Mouse (Mus musculus): ENCODE measurements around the gene Slc6a12.
A peak's percentile ranks its signal among the peaks of the same experiment; 100 is the strongest.

Slc6a12 gene

DNA sequence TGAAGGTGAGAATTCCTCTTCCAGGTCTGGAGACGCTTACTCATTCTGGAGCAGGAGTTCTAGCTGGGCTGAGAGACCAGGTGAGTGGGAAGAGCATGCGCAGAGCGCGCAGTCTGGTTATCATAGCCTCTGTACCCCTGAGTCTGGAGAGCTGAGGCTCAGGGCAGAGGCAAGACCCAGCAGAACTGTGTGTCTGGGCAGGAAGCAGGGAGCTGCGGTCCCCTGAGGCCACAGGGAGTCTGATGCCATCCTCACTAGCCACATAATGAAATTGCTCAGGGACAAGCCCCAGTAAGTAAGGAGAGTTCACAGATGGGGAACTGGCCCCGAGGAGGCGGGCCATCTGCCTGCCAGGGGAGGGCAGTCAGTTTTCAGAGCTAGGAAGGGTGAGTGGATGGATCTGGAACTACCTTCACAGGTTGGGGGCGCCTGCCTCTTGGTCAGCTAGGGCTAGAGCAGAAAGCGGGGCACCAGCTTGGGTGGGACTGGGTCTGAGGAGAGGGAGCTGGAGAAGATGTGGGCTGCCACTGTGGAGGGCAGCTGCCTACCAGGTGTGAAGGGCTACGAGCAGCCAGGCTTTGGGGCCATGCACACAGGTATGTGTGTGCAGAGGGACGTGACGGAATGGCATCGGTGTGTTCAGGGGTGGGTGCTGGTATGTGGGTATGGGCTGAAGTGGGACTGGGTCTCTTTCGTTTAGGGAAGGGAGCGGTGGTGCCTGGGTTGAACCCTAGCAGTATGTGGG is at the start of gene Slc6a12:
Gene Slc6a12 (plus strand): TSS at position 51 of the 745 bp plus-strand sequence.
- no peak for DNase-seq

DNA sequence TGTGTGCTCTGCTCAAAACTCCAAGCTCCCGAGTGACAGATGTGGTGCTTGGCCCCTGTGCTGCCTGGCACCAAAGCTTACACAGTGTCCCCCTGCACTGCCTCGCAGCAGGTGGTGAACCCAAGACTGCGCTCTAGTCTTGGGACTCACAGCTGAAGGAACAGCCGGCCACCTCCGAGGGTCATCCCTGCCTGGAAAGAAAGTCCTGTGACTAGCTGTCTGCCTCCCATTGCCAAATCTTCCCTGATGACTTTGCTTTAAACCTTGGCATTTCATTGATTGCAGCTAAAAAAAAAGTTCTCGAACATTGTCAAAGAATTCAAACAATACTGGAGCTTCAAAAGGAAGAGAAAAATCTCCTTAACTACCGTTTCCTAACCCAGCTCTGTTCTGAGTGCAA is 43.6 kb upstream of the Slc6a12 start:
- no peak for DNase-seq

DNA sequence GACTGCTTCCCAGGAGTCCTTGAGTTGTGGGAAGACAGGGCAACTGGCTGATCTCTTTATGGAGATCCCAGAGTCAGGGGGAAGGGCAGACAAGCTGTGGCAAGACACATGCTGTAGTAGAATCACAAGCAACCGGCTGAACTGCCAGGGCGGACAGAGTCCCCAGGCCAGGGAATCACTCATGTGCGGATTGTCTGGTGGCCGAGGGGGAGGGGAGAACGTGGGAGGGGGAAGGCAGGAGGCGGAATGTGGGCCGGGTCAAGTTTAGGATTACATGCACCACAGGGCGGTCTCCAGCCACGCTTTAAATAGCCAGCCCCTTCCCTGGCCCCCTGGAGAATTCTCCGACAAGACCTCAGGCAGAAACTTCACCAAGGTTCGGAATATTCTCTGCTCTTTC is 42.9 kb upstream of the Slc6a12 start, which contains the start of gene Slc6a13:
Gene Slc6a13 (plus strand): TSS at position 274 of the 400 bp plus-strand sequence.
- DNase-seq: no peak

DNA sequence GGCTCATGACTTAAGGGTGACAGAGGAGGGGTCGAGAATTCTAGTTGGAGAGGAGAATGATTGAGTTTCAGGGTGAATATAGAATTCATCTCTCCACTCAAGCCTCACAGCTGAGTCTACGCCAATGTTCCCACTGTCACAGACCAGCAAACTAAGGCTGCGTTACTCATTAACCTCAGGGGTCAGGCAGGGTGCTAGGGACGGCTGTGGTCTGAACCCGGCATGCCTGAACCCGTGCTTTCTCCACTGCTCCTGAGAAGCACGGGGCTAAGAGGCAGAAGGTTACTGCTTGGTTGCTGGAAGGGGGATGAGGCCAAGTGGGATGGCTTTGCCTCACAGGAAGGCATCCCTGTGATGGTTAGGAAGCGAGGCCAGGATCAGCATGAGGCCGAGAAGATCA is 42.4 kb upstream of the Slc6a12 start:
- DNase-seq: no peak

DNA sequence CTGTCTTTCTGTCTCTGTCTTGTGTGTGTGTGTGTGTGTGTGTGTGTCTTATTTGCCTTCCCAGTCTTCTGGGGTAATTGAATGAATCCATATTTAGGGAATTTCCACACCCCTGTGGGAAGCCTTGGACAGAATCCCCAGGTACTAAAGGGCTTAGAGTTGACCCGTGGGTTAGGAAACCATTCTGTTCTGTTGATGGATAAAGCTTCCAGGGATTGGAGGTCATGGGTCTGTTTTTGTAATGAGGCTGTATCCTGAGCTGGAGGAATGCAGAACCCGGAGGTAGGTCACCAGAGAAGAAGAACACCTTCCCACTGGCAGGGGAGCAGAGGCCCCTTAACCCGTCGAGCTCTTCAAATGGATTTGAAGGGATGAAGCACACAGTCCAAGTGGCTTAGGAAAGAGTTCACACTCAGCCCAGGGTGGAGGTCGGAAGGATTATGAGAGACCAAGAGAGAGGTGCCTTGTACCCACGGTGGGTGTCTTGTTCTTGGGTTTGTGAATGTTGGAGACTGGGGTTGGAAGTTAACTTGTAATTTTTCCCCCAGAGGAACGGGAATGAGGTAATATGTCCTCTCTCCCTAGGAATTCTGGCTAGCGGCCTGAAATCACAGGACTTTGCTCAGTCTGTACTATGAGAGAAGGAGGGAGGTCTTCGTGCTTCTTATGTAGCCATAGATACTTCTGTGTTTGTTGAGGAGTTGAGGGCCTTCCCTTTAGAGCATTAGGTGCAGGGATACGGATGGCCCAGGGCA is 39.2 kb upstream of the Slc6a12 start:
- DNase-seq: no peak

DNA sequence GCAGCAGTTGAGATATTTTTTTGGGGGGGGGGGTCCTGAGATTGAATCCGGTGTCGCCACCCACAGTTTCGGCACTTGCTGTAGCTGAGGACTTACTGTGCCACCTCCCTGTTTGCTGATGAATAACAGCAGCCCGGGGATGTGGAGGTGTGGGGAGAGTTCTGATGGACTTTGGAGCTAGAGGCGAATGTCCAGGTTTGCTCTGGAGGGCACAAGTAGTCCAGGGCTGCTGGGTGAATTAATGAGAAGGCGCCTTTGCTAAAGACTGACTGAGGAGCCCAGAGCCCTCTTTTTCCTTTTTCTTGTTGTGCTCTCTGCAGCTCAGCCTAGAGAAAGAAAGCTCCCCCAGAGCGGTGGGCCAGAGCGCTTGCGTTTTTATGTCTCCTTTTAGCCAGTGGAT is 38.2 kb upstream of the Slc6a12 start:
- DNase-seq: no peak

DNA sequence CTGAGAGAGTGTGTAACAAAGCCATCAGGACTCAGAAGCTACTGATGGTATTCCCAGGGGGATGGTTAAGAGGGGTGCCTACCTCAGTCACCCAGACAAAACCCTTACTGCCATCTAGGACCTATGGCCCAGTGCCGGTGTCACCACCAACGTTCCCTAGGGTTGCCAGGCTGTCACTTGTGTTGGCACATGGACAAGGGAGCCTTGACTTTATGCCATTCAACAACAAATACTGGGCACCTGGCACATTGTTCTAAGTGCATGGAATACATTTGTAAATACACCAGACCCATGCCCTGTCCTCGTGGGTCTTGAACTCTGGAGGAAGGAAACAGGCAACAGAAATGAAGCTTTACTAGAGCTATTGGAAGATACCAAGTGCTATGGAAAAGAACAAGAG is 37.3 kb upstream of the Slc6a12 start:
- DNase-seq: no peak

DNA sequence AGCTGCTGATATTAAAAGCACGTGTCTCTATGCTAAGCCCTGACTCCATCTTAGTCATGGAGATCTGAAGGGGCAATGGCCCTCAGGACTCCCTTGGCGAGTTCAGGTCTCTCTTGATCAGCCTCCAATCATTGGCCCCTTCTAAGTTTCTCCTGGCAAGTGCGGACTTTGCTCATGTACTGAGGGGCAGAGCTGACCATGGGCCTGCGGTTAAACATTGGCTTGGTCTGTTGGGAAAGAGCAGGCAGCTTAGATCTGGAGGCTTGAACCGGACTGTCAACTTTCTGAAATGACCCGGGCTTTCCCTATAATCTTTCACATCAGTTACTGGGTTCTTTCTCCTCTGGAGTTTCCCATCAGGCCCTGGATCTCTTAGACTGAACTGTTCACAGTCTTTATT is 31.9 kb upstream of the Slc6a12 start:
- no peak for DNase-seq

DNA sequence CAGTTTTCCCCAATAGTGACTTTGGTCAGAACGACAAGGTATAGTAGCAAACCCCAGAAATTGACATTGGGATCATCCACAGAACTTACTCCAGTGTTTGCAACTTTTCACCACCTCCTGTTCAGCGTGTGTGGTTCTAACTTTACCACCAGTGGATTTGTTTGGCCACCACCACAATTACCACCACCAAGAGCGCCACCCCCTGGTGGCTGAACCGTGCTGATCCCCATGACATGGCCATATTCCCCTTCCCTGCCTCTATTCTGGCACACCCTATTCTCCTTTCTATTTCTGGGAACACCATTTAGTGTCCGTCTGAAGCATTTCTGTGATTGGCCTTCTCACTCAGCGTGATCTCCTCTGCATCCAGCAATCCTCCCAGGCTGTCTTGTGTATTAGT is 23.8 kb upstream of the Slc6a12 start:
- peak; percentile 29 for DNase-seq

DNA sequence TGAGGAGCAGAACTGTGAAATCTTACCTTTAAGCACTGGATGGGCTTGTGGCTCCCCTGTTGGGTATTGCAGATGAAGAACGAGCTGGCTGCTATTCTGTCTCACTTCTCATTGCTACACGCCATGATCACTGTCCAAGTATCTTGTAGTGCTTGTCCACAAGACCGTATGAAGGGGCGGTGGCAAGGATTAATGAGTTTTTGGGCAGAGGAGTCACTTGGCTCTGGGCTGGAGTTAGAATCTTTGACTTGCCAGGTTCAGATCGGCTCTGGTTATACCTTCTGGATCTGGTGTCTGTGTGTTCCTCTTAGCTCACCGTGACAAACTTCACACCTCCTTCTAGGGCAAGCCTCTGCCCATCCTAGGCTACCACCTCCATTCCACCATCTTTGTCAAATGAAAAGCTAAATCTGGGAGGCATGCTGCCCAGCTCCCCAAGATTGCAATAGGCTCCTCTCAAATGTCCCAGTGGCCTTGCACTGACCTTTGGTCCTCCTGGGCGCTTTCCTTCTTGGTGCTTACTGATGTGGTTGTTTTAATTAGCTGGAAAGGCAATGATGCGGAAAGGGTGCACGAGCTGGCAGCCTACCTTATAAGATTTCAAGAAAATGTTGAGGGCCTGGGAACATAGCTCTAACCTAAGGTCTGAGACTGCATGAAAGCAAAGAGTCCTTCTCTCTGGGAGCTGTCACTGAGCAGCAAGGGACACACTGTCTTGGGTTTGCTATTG is 20.3 kb upstream of the Slc6a12 start:
- no peak for DNase-seq

DNA sequence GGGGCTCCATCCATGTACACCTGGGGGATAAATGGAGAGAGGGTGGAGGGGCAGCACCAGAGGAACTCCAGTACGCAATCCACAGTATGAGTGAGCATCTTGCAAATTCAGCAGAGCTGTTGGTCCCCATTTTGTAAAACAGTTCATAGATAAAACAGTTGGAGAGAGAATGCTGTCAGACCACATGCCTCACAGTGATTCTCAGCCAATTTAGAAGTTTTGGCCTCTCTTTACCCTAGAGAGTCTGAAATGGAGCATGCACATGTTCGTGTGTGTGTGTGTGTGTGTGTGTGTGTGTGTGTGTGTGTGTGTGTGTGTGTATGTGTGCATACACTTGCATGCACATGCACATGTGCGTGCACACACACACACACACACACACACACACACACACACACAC is 17.6 kb upstream of the Slc6a12 start:
- no peak for DNase-seq

DNA sequence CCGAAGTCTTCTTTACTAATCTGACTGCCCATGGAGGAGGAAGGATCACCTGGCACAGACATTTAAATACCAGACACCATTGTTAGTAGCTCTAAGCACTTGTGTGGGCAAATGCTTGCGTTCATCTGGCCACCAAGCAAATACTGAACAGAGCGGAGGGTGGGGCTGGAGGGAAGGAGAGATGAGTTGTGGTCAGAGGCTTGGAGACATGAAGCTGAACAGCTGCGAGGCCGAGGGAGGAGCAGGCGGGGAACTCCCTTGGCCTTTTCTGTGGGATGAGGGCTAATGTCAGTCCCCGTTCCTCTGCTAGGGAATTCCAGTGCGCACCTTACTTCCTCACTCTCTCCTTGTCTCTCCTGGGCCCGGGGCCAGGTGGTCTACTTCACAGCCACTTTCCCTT is 17.1 kb upstream of the Slc6a12 start:
- no peak for DNase-seq

DNA sequence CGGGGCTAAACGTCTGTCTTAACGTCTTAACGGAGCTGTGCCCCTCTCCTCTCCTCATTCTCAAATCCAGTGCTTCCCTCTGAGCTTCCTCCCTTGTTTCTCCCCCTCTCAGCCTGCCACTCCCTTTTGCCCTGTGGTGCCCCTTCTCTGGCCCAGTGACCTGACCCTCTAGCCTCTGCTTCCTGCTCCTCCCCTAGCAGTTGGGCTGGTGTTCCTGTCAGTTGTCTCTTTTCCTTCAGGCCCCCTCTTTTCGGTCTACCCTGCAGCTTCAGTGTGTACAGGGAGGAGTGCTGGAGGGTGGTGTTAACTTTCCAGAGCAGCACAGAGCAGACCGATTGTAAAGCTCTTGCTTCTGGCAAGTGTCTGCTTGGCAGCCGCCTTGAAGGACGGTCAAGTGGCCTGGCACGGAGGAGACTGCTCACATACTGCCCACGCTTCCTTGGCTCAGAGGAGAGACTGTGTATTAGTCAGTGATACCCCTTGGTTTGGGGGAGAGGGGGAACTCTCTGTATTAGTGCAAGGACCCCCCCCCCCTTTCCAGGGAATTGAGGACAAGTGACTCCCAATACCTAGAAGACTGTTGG is 16.3 kb upstream of the Slc6a12 start:
- peak; percentile 28 for DNase-seq

DNA sequence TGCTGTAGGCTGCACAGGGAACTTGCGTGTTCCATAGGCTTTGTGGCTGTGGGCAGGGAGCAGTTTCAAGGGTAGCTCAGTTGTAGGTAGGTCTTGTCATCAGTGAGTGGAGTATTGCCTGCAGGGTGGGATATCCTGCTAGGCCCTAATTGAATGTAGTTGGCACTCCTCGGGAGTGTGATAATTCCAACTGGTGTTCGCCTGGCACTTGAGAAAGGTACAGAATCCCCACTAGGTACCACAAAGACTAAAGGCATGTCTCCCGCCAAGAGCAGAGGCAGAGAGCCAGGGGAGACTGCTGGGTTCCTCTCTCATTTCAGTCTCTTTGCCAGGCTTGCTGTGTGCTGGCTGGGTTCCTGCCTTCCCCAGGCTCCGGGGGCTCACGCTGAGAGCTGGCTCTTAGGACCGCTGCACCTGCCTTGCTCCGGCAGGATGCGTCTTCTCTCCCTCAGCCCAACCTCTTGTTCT is 14.4 kb upstream of the Slc6a12 start:
- peak; percentile 58 for DNase-seq

DNA sequence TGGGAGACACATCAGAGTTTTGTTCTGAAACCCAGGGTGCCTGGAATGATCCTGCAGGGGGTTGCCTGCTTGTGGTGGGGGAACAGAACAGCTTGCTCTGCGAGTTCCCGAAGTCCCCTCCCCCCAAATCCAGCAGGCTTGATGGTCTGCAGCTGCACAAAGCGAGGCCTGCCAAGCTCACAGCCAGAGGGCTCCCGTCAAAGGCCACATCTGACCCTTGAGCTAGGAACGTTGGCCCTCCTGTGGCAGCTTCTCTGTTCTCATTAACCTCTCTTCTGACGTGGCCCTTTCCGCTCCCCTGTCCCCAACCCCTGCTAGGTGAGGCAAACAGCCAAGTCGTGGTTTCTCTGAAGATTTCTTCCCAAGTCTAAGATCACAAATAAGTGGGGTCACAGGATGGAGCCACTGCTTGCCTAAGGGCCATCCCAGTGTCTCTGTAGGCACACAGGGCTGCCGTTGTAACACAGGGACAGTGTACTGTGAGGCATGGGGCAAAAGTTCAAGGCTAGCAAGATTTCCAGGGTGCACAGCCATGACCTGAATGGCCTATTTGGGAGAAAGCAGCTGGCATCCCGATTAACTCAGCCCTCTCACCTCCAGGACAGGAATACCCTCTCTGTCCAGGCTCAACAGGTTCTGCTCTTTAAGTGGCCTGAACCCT is 12.9 kb upstream of the Slc6a12 start:
- DNase-seq: peak; percentile 32

DNA sequence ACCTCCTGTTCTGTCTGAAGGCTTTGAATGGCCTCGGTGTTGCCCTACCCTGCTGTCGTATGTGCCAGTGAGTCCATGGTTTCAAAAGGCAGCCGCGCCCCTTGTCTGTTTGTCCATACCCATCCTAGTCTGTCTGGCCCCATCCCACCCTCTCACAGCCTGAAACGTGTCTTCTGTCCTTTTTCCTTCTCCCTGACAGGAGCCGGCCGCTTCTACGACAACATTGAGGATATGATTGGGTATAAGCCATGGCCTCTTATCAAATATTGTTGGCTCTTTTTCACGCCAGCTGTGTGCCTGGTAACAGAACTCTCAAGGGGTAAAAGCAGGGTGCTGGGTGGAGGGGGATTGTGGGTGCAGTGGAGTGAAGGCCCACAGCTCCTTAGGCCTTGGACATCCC is 7.0 kb upstream of the Slc6a12 start:
- peak; percentile 15 for DNase-seq

DNA sequence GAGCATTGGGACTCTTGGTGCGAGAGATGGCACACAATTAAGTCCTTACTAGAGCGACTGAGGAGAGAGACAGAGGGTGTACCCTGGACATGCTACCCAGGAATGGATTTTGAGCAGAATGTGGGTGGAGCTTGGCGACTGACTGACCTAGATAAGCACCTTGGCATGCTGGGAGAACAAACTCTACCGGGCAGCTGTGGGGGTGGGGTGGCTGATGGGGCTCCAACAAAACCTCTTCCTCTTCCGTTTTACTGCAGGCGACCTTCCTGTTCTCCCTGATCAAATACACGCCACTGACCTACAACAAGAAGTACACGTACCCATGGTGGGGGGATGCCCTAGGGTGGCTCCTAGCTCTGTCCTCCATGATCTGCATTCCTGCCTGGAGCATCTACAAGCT is 6.3 kb upstream of the Slc6a12 start:
- peak; percentile 88 for DNase-seq

DNA sequence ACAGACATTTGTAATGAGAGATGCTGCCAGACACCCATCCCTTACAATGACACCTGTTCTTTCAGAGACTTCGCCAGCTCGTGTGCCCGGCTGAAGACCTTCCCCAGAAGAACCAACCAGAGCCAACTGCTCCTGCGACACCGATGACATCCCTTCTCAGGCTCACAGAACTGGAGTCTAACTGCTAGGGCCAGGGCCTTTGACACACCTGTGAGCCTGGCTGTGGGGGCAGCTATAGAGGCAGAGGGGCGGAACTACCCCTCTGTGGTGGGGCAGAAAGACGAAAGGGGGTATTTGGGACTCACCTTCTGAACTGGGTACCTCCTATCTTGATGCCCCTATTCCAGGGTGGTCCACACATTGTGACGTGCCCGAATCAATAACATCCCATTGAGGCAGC is 5.6 kb upstream of the Slc6a12 start:
- DNase-seq: peak; percentile 54

DNA sequence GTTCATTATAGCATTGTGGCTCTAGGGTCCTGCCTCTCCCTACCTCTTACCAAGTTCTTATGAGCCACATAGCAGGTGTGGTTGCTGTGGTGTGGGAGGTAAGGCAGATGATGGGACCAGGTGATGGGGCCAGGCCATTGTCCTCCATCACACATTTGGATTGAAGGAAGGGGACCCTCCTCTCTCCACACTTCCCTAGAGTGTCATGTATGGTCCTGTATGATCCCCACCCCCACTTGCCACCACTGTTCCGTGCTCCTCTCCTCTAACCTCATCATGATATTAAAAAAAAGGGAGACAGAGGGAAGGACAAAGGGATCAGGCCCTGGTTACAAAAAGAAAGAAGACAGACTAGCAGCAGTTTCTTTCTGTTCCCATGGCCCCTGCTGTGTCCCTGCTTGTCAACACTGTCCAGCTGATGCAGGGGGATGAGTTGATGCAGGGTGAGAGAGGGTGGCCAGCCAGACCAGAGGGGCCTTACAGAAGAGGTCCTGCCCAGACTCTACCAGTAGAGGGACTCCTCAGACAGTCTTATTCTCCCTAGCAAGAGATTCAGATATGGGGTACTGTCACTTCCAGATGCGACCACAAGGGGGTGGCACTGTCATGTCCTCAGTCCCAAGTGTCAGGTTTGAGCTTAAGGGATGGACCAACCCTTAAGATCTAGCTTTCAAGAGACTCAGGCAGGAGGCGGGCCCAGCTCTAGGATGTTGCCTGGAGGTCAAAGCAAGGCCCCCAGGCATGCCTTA is 4.9 kb upstream of the Slc6a12 start:
- DNase-seq: peak; percentile 86

DNA sequence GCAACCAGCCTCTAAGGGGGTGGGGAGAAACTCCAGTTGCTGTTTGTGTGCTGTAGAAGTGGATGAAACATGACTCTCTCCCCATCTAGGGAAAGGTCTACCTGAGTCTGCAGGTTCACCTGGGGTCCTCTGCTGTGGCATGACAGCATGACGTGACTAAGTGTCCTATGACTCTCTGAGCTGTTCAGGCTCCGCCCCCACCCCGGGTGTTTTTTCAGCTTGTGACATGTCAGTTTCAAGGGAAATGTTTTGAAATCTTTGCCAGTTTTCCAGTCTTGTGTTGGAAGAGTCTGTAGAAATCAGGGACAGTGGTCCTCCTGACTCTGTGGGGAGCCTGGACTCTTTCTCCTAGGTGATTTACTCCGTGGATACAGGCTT is 4.4 kb upstream of the Slc6a12 start:
- DNase-seq: no peak

DNA sequence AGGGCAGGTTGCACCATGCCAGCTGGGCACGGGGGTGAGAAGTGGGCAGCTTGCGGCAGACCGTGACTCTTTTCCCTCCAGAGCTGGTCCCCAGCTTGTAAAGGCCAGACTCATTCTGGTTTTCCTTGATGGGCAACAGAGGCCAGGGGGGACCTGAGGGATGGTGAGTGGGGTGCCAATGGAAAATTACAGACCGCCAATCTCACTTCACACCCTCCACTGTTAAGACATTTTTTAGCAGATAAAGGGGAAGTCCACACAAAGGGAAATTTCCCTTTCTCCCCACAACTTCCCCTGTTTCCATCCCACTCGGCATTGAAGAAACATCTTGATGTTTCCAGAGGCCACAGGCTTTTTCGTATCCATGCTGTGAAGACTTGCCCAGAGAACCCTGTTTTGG is 1.2 kb upstream of the Slc6a12 start:
- no peak for DNase-seq

DNA sequence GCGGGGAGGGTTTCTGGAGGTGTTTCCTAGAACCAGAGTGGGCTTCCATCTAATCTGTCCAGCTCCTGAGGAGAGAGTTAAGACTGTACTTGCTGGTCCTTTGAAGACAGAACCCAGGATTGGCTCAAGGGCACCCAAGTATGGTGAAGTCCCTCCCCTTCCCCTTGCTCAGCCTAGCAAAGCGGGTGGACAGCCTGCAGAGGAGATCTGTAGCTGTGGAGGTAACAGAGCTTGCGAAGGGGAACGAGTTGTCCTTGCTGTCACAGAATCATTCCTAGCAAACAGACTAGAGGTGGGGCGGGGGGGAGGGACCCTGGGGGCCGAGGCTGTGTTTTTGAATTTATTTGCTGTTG is 871 bp downstream of the Slc6a12 start:
- DNase-seq: no peak
